Mouse (Mus musculus) neutrophil, adult 65 days (primary cell): ENCODE data around the gene Leap2. TPM values are rescaled to one million over a fixed set of nuclear protein-coding genes. Genes with fewer than 3 reads are reported as not detected.

Source experiments
- total RNA-seq: library from RNA; stranded (reverse); gene quantifications from 2 replicates; pipeline ENCODE4 v1.2.4, GENCODE M21; 2023

The Leap2 gene
- not detected in 2 replicates for total RNA-seq

GRCm38 (mm10) chr11:53423036-53423435, at the start of gene Leap2:
Gene Leap2, minus strand, starts transcription at chr11:53423170.

GRCm38 (mm10) chr11:53469968-53470695, 47.2 kb upstream of the Leap2 start, which contains the start of gene Gm9837:
Gene Gm9837, minus strand, starts transcription at chr11:53470479.

GRCm38 (mm10) chr11:53456474-53457371, 33.8 kb upstream of the Leap2 start, which contains the start of the genes Gm10447 and Shroom1:
Gene Gm10447, minus strand, starts transcription at chr11:53457110.
Gene Shroom1, plus strand, starts transcription at chr11:53457205.

DNA sequence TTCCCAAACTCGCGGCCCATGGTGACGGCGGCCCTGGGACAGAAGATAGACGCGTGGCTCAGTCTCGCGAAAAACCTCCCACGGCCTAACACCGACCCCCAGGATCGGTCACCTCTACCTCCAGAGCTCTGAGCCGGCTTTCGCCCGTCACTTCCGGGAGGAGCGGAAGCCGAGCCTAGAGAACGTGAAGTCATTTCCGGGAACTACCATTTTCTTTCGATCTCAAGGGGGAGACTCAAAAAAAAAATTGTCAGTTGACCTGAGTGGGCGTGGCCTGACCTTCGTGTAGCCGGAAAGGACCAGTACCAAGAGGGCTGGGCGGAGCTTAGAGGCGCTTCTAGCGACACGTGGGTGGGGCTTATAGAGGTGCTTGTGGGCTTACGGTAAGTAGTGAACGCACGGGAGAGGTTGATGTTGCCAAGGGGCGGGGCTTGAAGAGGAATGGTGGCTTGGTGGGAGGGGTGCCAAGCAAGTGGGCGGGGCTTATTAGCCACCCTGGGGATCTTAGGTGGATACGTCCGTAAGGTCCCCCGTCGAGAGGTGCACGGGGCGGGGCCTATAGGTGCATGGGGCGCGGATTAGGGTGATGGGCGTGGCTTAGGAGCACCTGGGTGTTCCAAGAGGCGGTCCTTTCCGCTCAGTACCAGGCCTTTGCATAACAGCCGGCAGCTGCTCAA, 7.8 kb upstream of the Leap2 start, which contains the start of the genes Uqcrq and Gdf9:
TSS of gene Uqcrq (minus strand) at position 162 of the 677 bp plus-strand sequence.
TSS of gene Gdf9 (plus strand) at position 354 of the 677 bp plus-strand sequence.

Other genes starting within 250 kb of the Leap2 start
- 63.6 and 79.8 TPM in 2 replicates for gene Hspa4, start 122.7 kb downstream of the Leap2 start, total RNA-seq
- gene Zcchc10, start 98.5 kb downstream of the Leap2 start, total RNA-seq, result 8.5 and 9.8 TPM in 2 replicates
- 155 and 192 TPM in 2 replicates for gene Aff4, start 72.3 kb downstream of the Leap2 start, total RNA-seq
- gene Uqcrq, start 7.7 kb upstream of the Leap2 start, total RNA-seq, result 200 and 202 TPM in 2 replicates
- 0.36 and 0.44 TPM in 2 replicates for gene Gdf9, start 7.9 kb upstream of the Leap2 start, total RNA-seq
- gene Gm10447, start 33.9 kb upstream of the Leap2 start, total RNA-seq, result not detected in 2 replicates
- 0.41 and 0.47 TPM in 2 replicates for gene Shroom1, start 34.0 kb upstream of the Leap2 start, total RNA-seq
- not detected in 2 replicates for gene Gm9837, start 47.3 kb upstream of the Leap2 start, total RNA-seq
- gene Gm9945, start 57.0 kb upstream of the Leap2 start, total RNA-seq, result not detected in 2 replicates
- gene Sowaha, start 57.1 kb upstream of the Leap2 start, total RNA-seq, result not detected in 2 replicates
- gene Sept8, start 96.1 kb upstream of the Leap2 start, total RNA-seq, result 2.0 and 3.2 TPM in 2 replicates
- 2.0 and 2.2 TPM in 2 replicates for gene Kif3a, start 144.2 kb upstream of the Leap2 start, total RNA-seq
- not detected in 2 replicates for gene Il4, start 195.5 kb upstream of the Leap2 start, total RNA-seq
- not detected in 2 replicates for gene Il13, start 211.5 kb upstream of the Leap2 start, total RNA-seq